In genomic region chr11:44612156-44612555, GRCm38 (mm10) we compare ENCODE assay signal across 8 mouse cellular contexts. TPM values are rescaled to one million over a fixed set of nuclear protein-coding genes. Genes with fewer than 3 reads are reported as not detected.
DNase-seq lines count a peak whose midpoint lies in the region; ATAC-seq and TF ChIP-seq lines count a peak whose summit lies in the region.

No protein-coding gene starts in this region.

- TF ChIP-seq POLR2A in heart, adult 2 months (IDR thresholded peaks at IDR 0.05; ENCODE audit: insufficient read depth, low read depth, low read length): no peak

- DNase-seq in heart, adult 2 months: no peak
- no peak for DNase-seq in heart, postnatal 36 days
- peak; percentile 40 for DNase-seq in midbrain, embryonic 10.5 days (ENCODE audit: low spot score)
- no peak for DNase-seq in midbrain, postnatal 0 days (ENCODE audit: low spot score)
- DNase-seq in left cerebral cortex, postnatal 25 days (ENCODE audit: low spot score in 2 of 2): no peak
- DNase-seq in MN1 (ENCODE audit: low spot score): no peak

- intact Hi-C loops in heart, adult 2 months (cut with DNase I): loop anchor here (2.0 to 10.0 kb wide), 5 partner anchors 129 to 1270 kb away; no protein-coding TSS in a partner anchor
- intact Hi-C loops in heart, postnatal 36 days (cut with DNase I): loop anchor here (2.0 to 5.0 kb wide), 3 partner anchors 285 to 1270 kb away; no protein-coding TSS in a partner anchor
- intact Hi-C loops in left cerebral cortex, postnatal 25 days (cut with DNase I): loop anchor here (2.0 to 10.0 kb wide), 3 partner anchors 927 to 1270 kb away; no protein-coding TSS in a partner anchor

- no peak for ATAC-seq in midbrain, postnatal 0 days (ENCODE audit: low FRiP score)
- no peak for ATAC-seq in hindbrain, embryonic 15.5 days (ENCODE audit: low FRiP score, low read depth)
- ATAC-seq in neural tube, embryonic 15.5 days (ENCODE audit: low FRiP score): no peak

- H3K27me3 ChIP-seq in heart, adult 2 months (ENCODE audit: control insufficient read depth, insufficient read depth, low read length): no peaks in the 10 kb centered on the region
- H3K27me3 ChIP-seq in midbrain, embryonic 10.5 days (ENCODE audit: low read depth, poor library complexity, severe bottlenecking): peaks cover 58% of the 10 kb centered on the region
- H3K27me3 ChIP-seq in midbrain, postnatal 0 days (ENCODE audit: insufficient read depth, low read length): peaks cover 25% of the 10 kb centered on the region
- H3K27me3 ChIP-seq in hindbrain, embryonic 15.5 days: peaks cover 14% of the 10 kb centered on the region; the same call in 1 of the 2 replicates
- H3K27me3 ChIP-seq in neural tube, embryonic 15.5 days (replicated peaks): 0 out of 2 replicates have a peak, but pooled peaks cover 4% of the 10 kb centered on the region

- H3K36me3 ChIP-seq in heart, adult 2 months (ENCODE audit: control insufficient read depth, insufficient read depth, low read length): no peaks in the 10 kb centered on the region
- H3K36me3 ChIP-seq in midbrain, embryonic 10.5 days: no peaks in the 10 kb centered on the region
- no peaks in the 10 kb centered on the region for H3K36me3 ChIP-seq in midbrain, postnatal 0 days (ENCODE audit: insufficient read depth, low read length)
- H3K36me3 ChIP-seq in hindbrain, embryonic 15.5 days: no peaks in the 10 kb centered on the region
- H3K36me3 ChIP-seq in neural tube, embryonic 15.5 days: no peaks in the 10 kb centered on the region

- no peak for TF ChIP-seq CTCF in heart, adult 2 months (IDR thresholded peaks at IDR 0.05)
- no peak for TF ChIP-seq CTCF in midbrain, postnatal 0 days (IDR thresholded peaks at IDR 0.05)

- 20% methylated on average over 10 of the region's 10 CpGs for WGBS in heart, adult 2 months
- 4% methylated on average over 10 of the region's 10 CpGs for WGBS in midbrain, embryonic 10.5 days
- WGBS in midbrain, postnatal 0 days: 10% methylated on average over 10 of the region's 10 CpGs
- 6% methylated on average over 10 of the region's 10 CpGs for WGBS in hindbrain, embryonic 15.5 days
- 9% methylated on average over 10 of the region's 10 CpGs for WGBS in neural tube, embryonic 15.5 days

- no peak for TF ChIP-seq EP300 in heart, adult 2 months (IDR thresholded peaks at IDR 0.05; ENCODE audit: insufficient read depth, low read depth, low read length)

- H3K4me1 ChIP-seq in heart, adult 2 months (ENCODE audit: control insufficient read depth, insufficient read depth, low read length): peaks cover 6% of the 10 kb centered on the region
- peaks cover 35% of the 10 kb centered on the region for H3K4me1 ChIP-seq in midbrain, embryonic 10.5 days
- H3K4me1 ChIP-seq in midbrain, postnatal 0 days (ENCODE audit: insufficient read depth, low read length): peaks cover 7% of the 10 kb centered on the region
- H3K4me1 ChIP-seq in hindbrain, embryonic 15.5 days (replicated peaks): peaks cover 35% of the 10 kb centered on the region
- peaks cover 43% of the 10 kb centered on the region for H3K4me1 ChIP-seq in neural tube, embryonic 15.5 days

- H3K9me3 ChIP-seq in midbrain, embryonic 10.5 days (replicated peaks): no peaks in the 10 kb centered on the region
- H3K9me3 ChIP-seq in midbrain, postnatal 0 days (ENCODE audit: low read length): no peaks in the 10 kb centered on the region
- no peaks in the 10 kb centered on the region for H3K9me3 ChIP-seq in hindbrain, embryonic 15.5 days
- no peaks in the 10 kb centered on the region for H3K9me3 ChIP-seq in neural tube, embryonic 15.5 days (replicated peaks)

- H3K4me2 ChIP-seq in midbrain, postnatal 0 days (ENCODE audit: low read depth, low read length, poor library complexity, severe bottlenecking): no peak overlapping the region; the same call in 1 of the 2 replicates
- H3K4me2 ChIP-seq in hindbrain, embryonic 15.5 days: peak overlapping the region; percentile 84
- peak overlapping the region; percentile 97 for H3K4me2 ChIP-seq in neural tube, embryonic 15.5 days

- no peaks in the 10 kb centered on the region for H3K79me2 ChIP-seq in heart, adult 2 months (replicated peaks; ENCODE audit: control insufficient read depth, insufficient read depth, low read length)

- H3K4me3 ChIP-seq in heart, adult 2 months: no peak overlapping the region; the same call in 1 of the 2 replicates
- peak overlapping the region; percentile 53 for H3K4me3 ChIP-seq in midbrain, embryonic 10.5 days
- H3K4me3 ChIP-seq in midbrain, postnatal 0 days (ENCODE audit: low read depth, low read length): no peak overlapping the region
- no peak overlapping the region for H3K4me3 ChIP-seq in hindbrain, embryonic 15.5 days
- peak overlapping the region; percentile 36; the same call in 1 of the 2 replicates for H3K4me3 ChIP-seq in neural tube, embryonic 15.5 days (replicated peaks)

- no peak overlapping the region; the same call in 1 of the 2 replicates for H3K27ac ChIP-seq in heart, adult 2 months
- H3K27ac ChIP-seq in midbrain, embryonic 10.5 days (replicated peaks): no peak overlapping the region
- H3K27ac ChIP-seq in midbrain, postnatal 0 days (ENCODE audit: low read depth, low read length): no peak overlapping the region
- H3K27ac ChIP-seq in hindbrain, embryonic 15.5 days (replicated peaks): no peak overlapping the region
- H3K27ac ChIP-seq in neural tube, embryonic 15.5 days (replicated peaks): no peak overlapping the region

- H3K9ac ChIP-seq in heart, adult 2 months (ENCODE audit: low read depth, low read length): peak overlapping the region; percentile 7; the same call in 1 of the 2 replicates
- no peak overlapping the region for H3K9ac ChIP-seq in midbrain, postnatal 0 days (replicated peaks; ENCODE audit: low read length, poor library complexity, severe bottlenecking)
- no peak overlapping the region for H3K9ac ChIP-seq in hindbrain, embryonic 15.5 days
- H3K9ac ChIP-seq in neural tube, embryonic 15.5 days (replicated peaks): no peak overlapping the region

RNA-seq across cellular contexts. Expression of gene Ebf1, which starts 5.0 kb away (rescaled TPM):
- total RNA-seq in heart, adult 2 months (2021): 10 to 100 TPM; 11.4 to 12.2 TPM
- 13.6 and 16.8 TPM in 2 replicates for polyA plus RNA-seq in heart, adult 2 months (2012; rRNA removed)
- total RNA-seq in heart, postnatal 36 days (2021): 10 to 100 TPM; 13.4 to 14.4 TPM
- 31.8 and 49.2 TPM in 2 replicates for polyA plus RNA-seq in midbrain, embryonic 10.5 days (2016; fragmentation: Nextera tagmentation; extraction: Ambion mirVana)
- total RNA-seq in midbrain, postnatal 0 days (2014; rRNA removed): 27.1 and 27.2 TPM in 2 replicates
- polyA plus RNA-seq in midbrain, postnatal 0 days (2015; fragmentation: Nextera tagmentation; extraction: Ambion mirVana): 30.0 and 30.5 TPM in 2 replicates
- 101 and 139 TPM in 2 replicates for polyA plus RNA-seq in hindbrain, embryonic 15.5 days (2015; fragmentation: Nextera tagmentation; extraction: Ambion mirVana)
- polyA plus RNA-seq in neural tube, embryonic 15.5 days (2015; fragmentation: Nextera tagmentation; extraction: Ambion mirVana): 157 and 168 TPM in 2 replicates
- total RNA-seq in left cerebral cortex, postnatal 25 days (2021): 1 to 10 TPM; 2.4 to 5.1 TPM

Comparison
In these comparisons a context has a peak if more than half of its experiments do, and no peak if none do; other contexts are left out.
1. H3K4me3 ChIP-seq: peak in midbrain, embryonic 10.5 days (single experiment) and neural tube, embryonic 15.5 days (single experiment); none in heart, adult 2 months (single experiment), midbrain, postnatal 0 days (single experiment) and hindbrain, embryonic 15.5 days (single experiment).